Mouse (Mus musculus) stomach, postnatal 0 days (tissue): ENCODE results near the gene Pip5k1b. TPM values are rescaled to one million over a fixed set of nuclear protein-coding genes. Genes with fewer than 3 reads are reported as not detected.

Source experiments
- ATAC-seq: fragments of 200-750 bp; cut with Nextera tagmentation; 2 replicates; pipeline ENCODE4 v1.8.0; 2017; ENCODE audit not compliant: low FRiP score, low TSS enrichment
- DNase-seq: peaks from one replicate; pipeline ENCODE4 v3.0.0-alpha.2; 2016; ENCODE audit warnings: low spot score
- H3K27ac ChIP-seq: fragments of 300-500 bp; sonication (generic); replicated peaks from 2 replicates; pipeline ENCODE4 v1.5.1; 2014; ENCODE audit warnings: mild to moderate bottlenecking, control low read depth
- H3K27me3 ChIP-seq: fragments of 300-500 bp; sonication (generic); 2 replicates; pipeline ENCODE4 v1.6.1; 2014; ENCODE audit warnings: low read length; ENCODE audit not compliant: control insufficient read depth, insufficient read depth
- H3K36me3 ChIP-seq: fragments of 300-500 bp; sonication (generic); 2 replicates; pipeline ENCODE4 v1.6.1; 2014; ENCODE audit warnings: low read length, mixed read lengths; ENCODE audit not compliant: control insufficient read depth, insufficient read depth
- H3K4me1 ChIP-seq: fragments of 300-500 bp; sonication (generic); replicated peaks from 2 replicates; pipeline ENCODE4 v1.6.1; 2014; ENCODE audit warnings: antibody characterized with exemption; ENCODE audit not compliant: control insufficient read depth, insufficient read depth
- H3K4me2 ChIP-seq: fragments of 300-500 bp; sonication (generic); replicated peaks from 2 replicates; pipeline ENCODE4 v1.6.1; 2014; ENCODE audit warnings: low read depth, mild to moderate bottlenecking, control low read depth, moderate library complexity
- H3K4me3 ChIP-seq: fragments of 300-500 bp; sonication (generic); 2 replicates; pipeline ENCODE4 v1.5.1; 2014; ENCODE audit warnings: low read depth, low read length, control low read depth
- H3K9ac ChIP-seq: fragments of 300-500 bp; sonication (generic); 2 replicates; pipeline ENCODE4 v1.6.1; 2014; ENCODE audit warnings: mild to moderate bottlenecking, low read length, control low read depth, mixed read lengths
- H3K9me3 ChIP-seq: fragments of 300-500 bp; sonication (generic); 2 replicates; pipeline ENCODE4 v1.6.1; 2016; ENCODE audit warnings: low read length; ENCODE audit not compliant: control insufficient read depth
- CTCF ChIP-seq: IDR thresholded peaks from 2 replicates; pipeline ENCODE4 v1.5.1; 2016; ENCODE audit warnings: antibody characterized with exemption, low read depth, mild to moderate bottlenecking, moderate library complexity
- EP300 ChIP-seq: optimal IDR thresholded peaks from 2 replicates; pipeline ENCODE3; 2016; ENCODE audit warnings: antibody characterized with exemption
- WGBS: fragments of 180-500 bp; shearing (Covaris S2); extraction: QIAGEN DNeasy Blood & Tissue Kit; methylation state at CpG from one replicate; pipeline ENCODE4 v1.1.7; 2014; 5-methylcytosine and 5-hydroxymethylcytosine counted together
- polyA plus RNA-seq: library from polyadenylated mRNA; unstranded; fragments of >200 nt; fragmentation: Nextera tagmentation; extraction: Ambion mirVana; gene quantifications from 2 replicates; pipeline ENCODE4 v1.2.1, GENCODE M21; 2015

Gene Pip5k1b
- polyA plus RNA-seq, 1 experiment from 2014 or later = 5.5 TPM

GRCm38 (mm10) chr19:24317038-24317591 is 238.6 kb downstream of the Pip5k1b start:
- no peak overlapping the region for H3K4me2 ChIP-seq
- no peak for ATAC-seq
- WGBS = 48% methylated on average over 15 of the region's 15 CpGs
- no peak overlapping the region for H3K4me3 ChIP-seq
- DNase-seq = peak; percentile 16
- no peaks in the 10 kb centered on the region for H3K9me3 ChIP-seq
- no peaks in the 10 kb centered on the region for H3K4me1 ChIP-seq
- H3K9ac ChIP-seq = no peak overlapping the region
- no peak overlapping the region for H3K27ac ChIP-seq
- H3K36me3 ChIP-seq = no peaks in the 10 kb centered on the region
- TF ChIP-seq CTCF (no peak), EP300 (no peak)
- no peaks in the 10 kb centered on the region for H3K27me3 ChIP-seq

DNA sequence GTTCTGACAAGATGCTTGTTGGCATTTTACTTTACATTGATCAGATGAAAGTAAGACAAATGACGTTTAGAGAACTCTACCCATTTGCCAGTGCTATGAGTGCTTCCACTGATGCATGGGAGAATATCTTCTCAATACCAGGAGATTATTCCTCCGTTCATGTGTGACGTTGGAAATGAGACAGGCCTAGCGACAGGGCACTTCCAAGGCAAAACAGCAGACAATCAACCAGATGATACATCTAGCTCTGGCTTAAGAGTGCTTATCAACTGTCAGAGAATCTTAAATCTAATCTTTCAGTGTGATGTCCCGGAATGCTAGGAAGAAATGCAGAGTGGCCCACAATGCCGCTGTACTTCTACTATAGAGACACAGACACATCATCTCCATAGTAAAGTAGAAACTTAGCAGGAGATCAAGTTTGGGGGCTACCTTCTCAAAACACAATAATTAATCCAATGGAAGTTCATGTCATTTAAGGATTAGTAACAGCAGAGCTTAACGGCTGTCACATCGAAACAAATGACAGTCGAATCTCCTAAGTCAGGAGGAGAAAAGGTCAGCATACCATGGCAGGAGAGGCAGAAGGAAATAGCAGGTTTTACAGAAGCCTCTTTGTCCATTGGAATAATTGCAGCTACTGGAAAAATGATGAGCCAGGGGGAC is 239.5 kb downstream of the Pip5k1b start:
- Histone ChIP-seq H3K27ac (no peak overlapping the region), H3K4me1 (no peaks in the 10 kb centered on the region), H3K9me3 (no peaks in the 10 kb centered on the region), H3K4me2 (no peak overlapping the region), H3K27me3 (no peaks in the 10 kb centered on the region), H3K4me3 (no peak overlapping the region), H3K36me3 (no peaks in the 10 kb centered on the region), H3K9ac (no peak overlapping the region)
- no peak for TF ChIP-seq EP300
- no peak for TF ChIP-seq CTCF
- ATAC-seq (no peak), DNase-seq (no peak)
- 77% methylated on average over 9 of the region's 9 CpGs for WGBS

DNA sequence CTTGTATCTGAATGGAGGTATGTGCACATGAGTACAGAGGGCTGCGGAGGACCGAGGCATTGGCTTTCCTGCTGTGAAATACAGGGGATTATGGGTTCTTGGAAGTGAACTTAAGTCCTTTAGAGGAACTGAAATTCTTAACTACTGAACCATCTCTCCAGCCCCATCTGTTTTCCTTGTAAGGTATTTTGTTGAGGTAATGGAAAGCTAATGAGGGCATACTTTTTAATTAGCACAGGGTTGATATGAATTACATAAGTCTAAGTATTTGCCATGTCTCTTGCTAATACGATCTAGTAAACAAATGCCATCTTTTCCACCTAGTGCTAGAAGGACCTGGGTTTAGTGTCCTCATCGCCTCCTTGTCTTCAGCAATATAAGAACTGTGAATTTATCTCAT is 240.4 kb downstream of the Pip5k1b start:
- no peaks in the 10 kb centered on the region for H3K36me3 ChIP-seq
- no peak for TF ChIP-seq CTCF
- H3K27ac ChIP-seq = no peak overlapping the region
- H3K27me3 ChIP-seq = no peaks in the 10 kb centered on the region
- ATAC-seq (no peak), DNase-seq (no peak)
- no peaks in the 10 kb centered on the region for H3K9me3 ChIP-seq
- H3K9ac ChIP-seq = no peak overlapping the region
- no peak overlapping the region for H3K4me3 ChIP-seq
- H3K4me2 ChIP-seq = no peak overlapping the region
- WGBS = 93% methylated on average over 4 of the region's 4 CpGs
- no peaks in the 10 kb centered on the region for H3K4me1 ChIP-seq

DNA sequence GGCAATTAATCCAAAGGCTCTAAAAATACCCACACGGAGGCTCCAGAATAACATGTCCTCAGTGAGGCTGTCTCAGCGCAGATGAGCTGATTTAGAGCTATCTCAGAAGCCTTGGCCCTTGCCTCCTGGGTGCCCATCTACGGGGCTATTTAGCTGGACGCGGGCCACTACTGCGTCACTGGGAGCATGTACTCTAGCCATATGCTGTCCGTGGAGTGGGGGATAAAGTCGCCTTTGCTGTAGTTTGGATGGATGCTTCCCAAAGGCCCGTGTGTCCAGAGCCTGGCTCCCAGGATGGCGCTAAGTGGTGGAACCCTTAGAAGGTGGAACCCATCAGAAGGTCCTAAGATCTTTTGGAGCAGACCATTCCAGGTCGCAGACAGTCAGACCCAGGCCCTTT is 241.0 kb downstream of the Pip5k1b start:
- H3K27me3 ChIP-seq = no peaks in the 10 kb centered on the region
- no peaks in the 10 kb centered on the region for H3K36me3 ChIP-seq
- H3K9ac ChIP-seq = no peak overlapping the region
- no peak overlapping the region for H3K27ac ChIP-seq
- ATAC-seq (no peak), DNase-seq (no peak)
- no peak overlapping the region for H3K4me3 ChIP-seq
- TF ChIP-seq EP300 (no peak), CTCF (no peak)
- H3K9me3 ChIP-seq = no peaks in the 10 kb centered on the region
- no peaks in the 10 kb centered on the region for H3K4me1 ChIP-seq
- WGBS = 94% methylated on average over 11 of the region's 11 CpGs
- H3K4me2 ChIP-seq = no peak overlapping the region

DNA sequence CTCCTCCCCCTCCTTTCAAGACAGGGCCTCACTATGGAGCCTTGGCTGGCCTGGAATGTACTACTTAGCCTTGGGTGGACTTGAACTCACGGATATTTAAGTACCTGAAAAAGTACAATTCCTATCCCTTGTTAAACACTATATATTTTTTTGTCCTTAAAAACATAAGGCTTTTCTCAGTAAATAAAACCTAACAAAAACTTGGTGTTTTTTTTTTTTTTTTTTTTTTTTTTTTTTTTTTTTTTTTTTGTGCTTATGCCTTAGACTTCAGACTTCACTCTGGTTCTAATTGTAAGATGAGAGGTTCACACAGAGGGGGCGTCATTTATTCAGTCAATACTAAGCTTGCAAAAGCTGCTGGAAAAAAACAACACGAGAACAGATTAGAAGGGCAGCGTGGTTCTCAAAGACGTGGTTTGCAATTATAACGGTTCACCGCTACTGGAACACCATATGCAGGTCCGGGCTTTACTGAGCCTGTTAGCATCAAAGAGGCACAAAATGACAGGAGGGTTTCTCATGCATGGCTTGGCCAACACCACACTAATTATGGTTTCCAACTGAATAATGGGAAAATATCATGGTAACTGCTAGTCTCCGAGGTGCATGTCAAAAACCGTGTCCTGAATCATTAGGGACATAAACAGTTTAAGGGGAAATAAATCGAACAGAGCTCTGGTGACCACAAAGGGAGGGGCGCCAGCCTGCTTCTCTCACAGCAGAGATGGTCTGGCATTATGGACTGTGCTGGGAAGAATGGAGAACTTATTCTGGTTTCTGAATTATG is 242.9 kb downstream of the Pip5k1b start:
- no peak overlapping the region for H3K4me2 ChIP-seq
- H3K36me3 ChIP-seq = no peaks in the 10 kb centered on the region
- H3K4me3 ChIP-seq = no peak overlapping the region
- no peaks in the 10 kb centered on the region for H3K27me3 ChIP-seq
- H3K9me3 ChIP-seq = no peaks in the 10 kb centered on the region
- no peaks in the 10 kb centered on the region for H3K4me1 ChIP-seq
- TF ChIP-seq CTCF (no peak), EP300 (no peak)
- WGBS = 76% methylated on average over 12 of the region's 12 CpGs
- ATAC-seq = no peak
- no peak overlapping the region for H3K9ac ChIP-seq
- no peak for DNase-seq
- H3K27ac ChIP-seq = no peak overlapping the region

- no peak for ATAC-seq
Observed at GRCm38 (mm10) chr19:24312046-24312445, 243.6 kb downstream of the Pip5k1b start.

More at GRCm38 (mm10) chr19:24312046-24312445, 243.6 kb downstream of the Pip5k1b start:
- TF ChIP-seq EP300 = no peak
- Histone ChIP-seq H3K36me3 (no peaks in the 10 kb centered on the region), H3K4me3 (no peak overlapping the region), H3K4me1 (no peaks in the 10 kb centered on the region), H3K27me3 (no peaks in the 10 kb centered on the region), H3K9me3 (no peaks in the 10 kb centered on the region), H3K4me2 (no peak overlapping the region), H3K9ac (no peak overlapping the region), H3K27ac (no peak overlapping the region)
- 69% methylated on average over 5 of the region's 5 CpGs for WGBS
- no peak for DNase-seq
